Mouse (Mus musculus) adrenal gland (tissue): ENCODE measurements around the gene Gm42906.

Experiments used
- intact Hi-C: fragments of 180-260 bp; cut with DNase I; formaldehyde crosslinking; loops from one replicate; pipeline ENCODE4 v1.15.1; 2025

Gene Gm42906

DNA sequence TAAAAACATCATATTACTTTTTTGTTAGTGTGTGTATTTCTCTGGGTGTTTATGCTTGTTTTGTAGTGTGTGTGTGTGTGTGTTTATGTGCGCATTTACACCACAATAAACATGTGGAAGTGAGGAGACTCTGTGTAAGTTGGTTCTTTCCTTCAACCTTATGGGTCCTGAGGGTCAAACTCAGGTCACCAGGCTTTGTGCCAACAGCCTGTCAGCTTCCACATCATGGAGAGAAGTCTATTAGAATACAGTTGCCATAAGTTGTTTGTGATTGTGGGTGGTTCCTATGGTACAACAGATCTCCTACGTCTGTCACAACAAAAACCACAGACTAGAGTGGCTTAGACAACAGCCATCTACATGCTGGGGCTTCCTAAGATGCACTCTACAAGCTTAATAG, 127.7 kb downstream of the Gm42906 start:
- intact Hi-C loops, result no loop called here

DNA sequence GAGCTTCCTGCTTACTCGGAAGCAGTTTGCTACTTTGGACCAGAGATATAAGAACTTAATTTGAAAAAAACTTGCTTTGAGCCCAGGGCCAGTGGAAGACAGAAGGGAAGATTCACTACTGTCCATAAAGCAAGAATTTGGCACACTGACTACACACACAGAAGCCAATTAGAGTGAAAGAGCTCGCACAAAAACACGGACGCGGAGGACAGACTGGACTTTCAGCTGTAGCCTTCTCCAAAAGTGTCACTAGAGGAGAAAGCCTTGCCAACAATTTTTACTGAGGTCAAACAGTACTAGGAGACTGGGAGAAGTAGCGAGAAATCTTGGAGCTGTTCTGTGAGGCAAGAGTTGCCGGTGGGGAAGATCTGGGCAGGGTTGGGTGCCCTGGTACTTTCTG, 128.4 kb downstream of the Gm42906 start:
- intact Hi-C loops, result no loop called here

DNA sequence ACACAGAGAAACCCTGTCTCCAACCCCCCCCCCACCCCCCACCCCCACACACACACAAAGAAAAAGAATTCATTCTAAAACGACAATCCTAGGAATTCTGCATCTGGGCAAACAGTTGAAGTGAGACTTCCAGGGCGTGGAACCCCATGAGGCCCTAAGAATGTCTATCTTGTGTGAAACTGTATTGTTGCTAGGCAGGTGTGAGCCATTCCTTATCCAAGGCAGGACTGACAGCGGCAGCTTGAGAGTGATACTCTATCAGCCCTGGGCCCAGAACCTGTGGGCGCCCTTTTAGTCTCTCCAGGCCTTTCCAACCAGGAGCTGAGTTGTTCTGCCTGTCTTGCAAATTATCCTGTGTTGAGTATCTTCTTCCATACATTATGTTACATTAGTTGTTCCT, 129.6 kb downstream of the Gm42906 start:
- intact Hi-C loops, result no loop called here

DNA sequence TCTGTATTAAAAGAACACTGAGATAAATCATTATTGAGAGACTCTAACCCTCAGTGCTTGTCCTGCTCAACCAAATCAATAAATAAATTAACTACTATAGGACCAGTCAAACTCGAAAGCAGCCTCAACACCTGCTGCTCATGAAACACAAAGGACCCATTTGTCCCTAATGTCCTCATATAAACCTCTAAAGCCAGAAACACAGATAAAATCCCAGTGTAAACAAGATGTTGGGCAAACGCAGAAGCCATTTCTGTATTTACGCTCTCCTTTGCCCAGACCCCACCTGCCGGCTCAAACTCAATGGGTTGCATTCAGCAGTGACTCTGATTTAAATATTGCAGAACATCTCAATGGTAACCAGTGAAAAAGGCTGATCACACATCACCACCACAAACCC, 131.7 kb downstream of the Gm42906 start:
- intact Hi-C loops, result no loop called here

DNA sequence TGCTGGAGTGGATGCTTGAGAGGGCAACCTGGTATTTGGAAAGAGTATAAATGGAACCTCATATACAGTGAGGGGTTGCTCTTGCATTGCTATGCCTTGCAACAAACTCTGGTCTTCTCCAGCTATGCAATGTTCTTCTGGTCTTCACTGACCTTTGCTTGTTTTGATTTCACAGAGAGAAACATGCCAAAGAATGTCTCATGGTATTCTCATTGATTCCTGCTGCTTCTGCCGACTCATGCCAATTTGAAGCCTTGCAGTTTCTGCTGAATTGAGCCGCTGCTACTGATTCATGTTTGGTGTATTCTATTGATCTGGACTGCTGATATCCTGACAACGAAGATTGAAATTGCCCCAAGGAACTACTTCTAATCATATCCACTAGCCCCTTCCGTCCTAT, 134.4 kb downstream of the Gm42906 start:
- intact Hi-C loops, result no loop called here

DNA sequence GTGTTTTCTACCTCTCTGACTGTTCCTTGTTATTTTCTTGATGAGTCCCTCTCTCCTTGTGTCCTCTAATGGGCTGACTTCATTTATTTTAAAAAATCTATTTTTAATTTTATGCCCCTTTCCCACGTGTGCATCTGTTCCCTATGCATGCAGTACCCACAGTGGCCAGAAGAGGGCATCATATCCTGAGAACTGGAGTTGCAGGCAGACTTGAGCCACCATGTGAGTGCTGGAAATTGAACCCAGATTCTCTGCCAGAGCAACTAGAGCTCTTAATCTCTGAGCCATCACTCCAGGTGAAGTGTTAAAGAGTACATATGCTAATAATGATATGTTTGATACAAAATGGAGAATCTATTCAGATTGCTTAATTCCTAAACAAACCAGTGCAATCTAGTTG, 135.7 kb downstream of the Gm42906 start:
- intact Hi-C loops, result no loop called here

GRCm38 (mm10) chr5:151286331-151286730, 141.6 kb downstream of the Gm42906 start:
- intact Hi-C loops, result no loop called here

- intact Hi-C loops, result no loop called here
Measured at GRCm38 (mm10) chr5:151279531-151279930, 148.4 kb downstream of the Gm42906 start.

DNA sequence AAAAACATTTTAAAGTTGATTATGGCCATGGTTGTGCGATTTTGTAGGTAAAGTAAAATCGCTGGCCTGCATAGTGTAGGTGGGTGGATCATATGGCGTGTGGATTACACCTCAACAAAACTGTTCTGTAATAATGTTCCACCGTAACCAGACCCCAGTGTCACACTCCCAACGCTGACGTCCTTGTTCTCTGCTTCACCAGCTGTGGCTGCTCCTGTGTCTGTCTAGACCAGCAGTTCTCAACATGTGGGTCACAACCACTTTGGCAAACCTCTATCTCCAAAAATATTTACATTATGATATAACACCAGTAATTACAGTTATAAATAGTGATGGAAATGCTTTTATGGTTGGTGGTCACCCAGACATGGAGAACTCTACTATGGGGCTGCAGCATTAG, 150.0 kb downstream of the Gm42906 start:
- intact Hi-C loops, result no loop called here

DNA sequence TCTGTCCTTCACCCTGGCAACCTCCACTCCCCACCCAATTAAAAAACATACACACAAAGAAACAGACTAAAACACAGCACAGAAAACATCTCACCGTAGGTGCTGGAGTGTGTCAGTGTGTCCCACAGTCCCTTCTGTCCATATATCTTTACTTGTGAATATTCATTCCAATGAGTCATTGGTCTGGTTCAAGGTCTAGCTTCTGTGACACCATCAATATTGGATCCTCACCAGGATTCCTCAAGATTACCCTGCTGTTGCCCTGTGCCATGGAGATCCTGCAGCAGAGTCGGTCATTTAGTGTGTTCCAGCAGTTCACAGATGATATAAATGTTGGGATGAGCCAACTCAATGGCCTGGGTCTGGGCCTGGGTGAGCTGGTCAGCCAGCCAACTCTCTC, 152.0 kb downstream of the Gm42906 start:
- intact Hi-C loops, result no loop called here

- intact Hi-C loops, result no loop called here
Measured at GRCm38 (mm10) chr5:151274265-151274664, 153.7 kb downstream of the Gm42906 start.

GRCm38 (mm10) chr5:151270815-151271214, 157.1 kb downstream of the Gm42906 start:
- intact Hi-C loops, result no loop called here

GRCm38 (mm10) chr5:151266896-151267634, 160.9 kb downstream of the Gm42906 start:
- intact Hi-C loops, result no loop called here

- intact Hi-C loops, result no loop called here
Measured at GRCm38 (mm10) chr5:151261558-151261957, 166.4 kb downstream of the Gm42906 start.

DNA sequence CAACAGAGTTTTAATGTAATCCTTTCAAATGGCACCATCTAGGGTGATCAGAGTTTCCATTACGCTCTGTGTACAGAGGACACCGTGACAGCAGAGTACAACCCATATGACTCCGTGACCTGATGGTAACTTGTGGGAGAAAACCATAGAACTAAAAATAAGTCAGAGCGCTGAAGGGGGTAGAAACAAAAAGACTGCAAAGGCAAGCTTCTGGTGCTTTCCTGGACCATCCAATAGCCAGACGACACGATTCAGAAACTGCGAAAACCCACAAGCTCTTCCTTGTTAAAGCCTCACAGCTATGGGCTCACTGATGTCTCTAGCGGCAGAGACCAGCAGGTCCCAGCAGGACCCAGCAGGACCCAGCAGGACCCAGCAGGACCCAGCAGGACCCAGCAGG, 175.8 kb downstream of the Gm42906 start:
- intact Hi-C loops, result no loop called here

GRCm38 (mm10) chr5:151251656-151252055, 176.3 kb downstream of the Gm42906 start:
- intact Hi-C loops, result no loop called here

DNA sequence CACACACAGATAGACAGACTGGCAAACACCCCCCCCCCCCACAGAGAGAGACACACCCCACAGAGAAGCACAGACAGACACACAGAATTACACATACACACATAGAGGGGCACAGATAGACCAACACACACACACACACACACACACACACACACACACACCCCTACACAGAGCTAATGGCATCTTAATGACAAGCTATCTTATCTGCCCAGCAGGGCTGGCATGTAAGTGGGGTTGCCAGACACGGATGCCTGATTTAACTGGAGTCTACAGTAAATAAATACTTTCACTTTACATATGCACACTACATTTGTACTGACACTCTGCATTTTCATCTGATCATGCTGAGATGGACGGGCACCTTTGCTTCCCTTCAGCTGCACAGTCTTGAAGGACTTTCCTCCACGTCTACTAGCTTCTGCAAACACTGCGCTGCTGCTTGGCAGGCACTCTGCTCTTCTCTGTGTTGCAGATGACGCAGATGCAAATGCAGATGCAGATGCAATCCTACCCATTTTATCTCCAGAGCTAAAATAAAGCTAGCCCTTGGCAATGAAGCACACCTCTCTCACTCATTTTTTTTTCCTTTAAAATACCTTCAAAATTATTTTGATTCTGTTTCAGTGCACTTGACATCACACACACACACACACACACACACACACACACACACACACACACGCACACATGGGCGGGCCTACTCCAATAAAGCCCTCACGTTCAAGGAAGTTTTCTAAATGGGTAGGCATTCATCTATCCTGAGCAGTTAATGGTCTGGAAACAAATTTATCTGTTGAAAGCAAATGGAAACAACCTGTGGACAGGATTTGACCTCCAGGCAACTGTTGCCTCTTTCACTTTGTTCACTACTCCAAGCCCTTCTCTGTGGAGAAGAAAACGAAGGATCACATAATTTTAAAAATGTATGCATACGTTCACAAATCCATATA, 179.0 kb downstream of the Gm42906 start:
- intact Hi-C loops, result no loop called here

- intact Hi-C loops, result no loop called here
Measured at GRCm38 (mm10) chr5:151248084-151248483, 179.9 kb downstream of the Gm42906 start.

DNA sequence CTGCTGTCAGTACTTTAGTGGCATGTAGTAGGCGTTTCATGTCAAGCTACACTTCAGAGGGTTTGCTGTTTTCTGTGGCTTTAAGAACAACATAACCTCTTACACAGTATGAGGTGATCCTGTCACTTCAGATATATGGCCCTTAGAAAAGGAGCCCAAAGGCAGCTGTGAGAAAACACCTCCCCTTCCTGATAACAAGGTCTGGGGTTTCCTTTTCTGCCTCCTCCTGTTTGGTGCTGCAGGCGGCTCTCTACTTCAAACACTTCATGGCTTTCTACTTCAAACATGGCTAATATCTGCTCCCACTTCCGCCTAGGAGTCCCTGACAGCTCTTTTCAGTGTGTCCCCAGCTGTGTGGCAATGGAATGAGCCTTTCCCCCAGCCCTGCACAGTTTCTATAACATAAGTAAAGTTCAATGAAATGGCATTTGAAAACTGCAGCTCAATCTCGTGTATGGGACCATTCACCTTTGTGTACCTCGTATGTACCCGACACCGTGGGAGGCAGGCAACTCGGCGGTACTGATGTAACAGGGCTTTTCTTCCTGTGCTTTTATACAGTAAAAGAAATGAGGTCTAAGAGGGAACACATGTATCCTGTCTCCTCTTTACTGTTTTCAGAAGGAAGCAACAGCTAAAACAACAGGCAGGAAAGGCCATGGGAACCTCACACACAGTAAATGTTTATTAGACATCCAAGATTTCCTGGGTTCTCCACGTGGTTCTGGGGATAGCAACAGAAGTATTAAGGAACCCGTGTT, 180.7 kb downstream of the Gm42906 start:
- intact Hi-C loops, result no loop called here

DNA sequence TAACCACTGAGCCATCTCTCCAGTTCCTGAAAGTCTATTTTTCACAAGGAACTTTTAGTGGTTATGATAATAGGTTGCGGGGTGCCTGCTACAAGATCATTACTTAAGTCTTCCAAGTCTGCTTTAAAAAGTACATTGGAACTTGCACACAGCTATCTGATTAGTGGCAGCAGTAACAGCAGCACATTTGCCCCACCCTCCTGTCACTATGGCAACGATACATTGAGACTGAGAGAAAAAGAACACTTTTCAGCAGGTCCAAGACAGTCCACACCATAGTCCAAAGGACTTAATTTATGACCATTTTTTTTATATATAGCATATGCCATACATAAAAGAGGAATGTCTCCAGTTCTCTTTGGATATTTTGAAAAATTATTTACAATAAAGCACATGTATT, 181.7 kb downstream of the Gm42906 start:
- intact Hi-C loops, result no loop called here

- intact Hi-C loops, result no loop called here
Measured at GRCm38 (mm10) chr5:151245571-151245970, 182.4 kb downstream of the Gm42906 start.

DNA sequence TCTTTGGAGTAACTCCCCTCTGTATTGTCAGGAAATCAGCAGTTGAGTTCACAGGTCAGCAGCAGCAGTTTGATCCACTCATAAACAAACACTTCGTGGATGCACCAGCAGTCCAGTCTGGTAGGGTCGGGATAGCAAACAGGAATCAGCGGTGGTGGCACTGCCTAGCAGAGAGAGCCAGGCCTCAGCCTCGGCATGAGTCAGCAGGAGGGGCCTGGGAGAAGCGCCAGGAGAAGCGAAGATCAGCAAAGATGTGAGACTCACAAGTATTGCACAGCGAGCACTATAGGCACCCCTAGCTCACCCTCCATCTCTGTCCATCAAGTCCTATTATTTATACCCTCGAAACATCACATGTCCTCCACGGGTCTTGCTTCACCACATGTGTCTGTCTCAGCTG, 189.2 kb downstream of the Gm42906 start:
- intact Hi-C loops, result no loop called here
